Mouse (Mus musculus) ES-Bruce4 (cell line): ENCODE measurements around the gene Eif6. TPM values are rescaled to one million over a fixed set of nuclear protein-coding genes. Genes with fewer than 3 reads are reported as not detected.

Source experiments
- H3K27ac ChIP-seq: 2 replicates; pipeline ENCODE4 v1.5.1; 2012; ENCODE audit warnings: low read length, inconsistent platforms; ENCODE audit not compliant: insufficient read depth
- H3K27me3 ChIP-seq: 2 replicates; pipeline ENCODE4 v1.6.1; 2012; ENCODE audit warnings: mild to moderate bottlenecking, low read length, inconsistent platforms; ENCODE audit not compliant: control insufficient read depth, poor library complexity, insufficient read depth, severe bottlenecking
- H3K36me3 ChIP-seq: 2 replicates; pipeline ENCODE4 v1.6.1; 2012; ENCODE audit warnings: inconsistent platforms, mild to moderate bottlenecking, low read length, moderate library complexity; ENCODE audit not compliant: control insufficient read depth, poor library complexity, insufficient read depth, severe bottlenecking
- H3K4me1 ChIP-seq: one replicate; pipeline ENCODE4 v1.8.1; 2011; ENCODE audit warnings: low read length; ENCODE audit not compliant: control insufficient read depth, insufficient read depth
- H3K4me3 ChIP-seq: 2 replicates; pipeline ENCODE4 v1.5.1; 2011; ENCODE audit warnings: low read depth, mild to moderate bottlenecking, low read length
- H3K9ac ChIP-seq: 2 replicates; pipeline ENCODE4 v1.6.1; 2012; ENCODE audit warnings: low read depth, mild to moderate bottlenecking, inconsistent platforms; ENCODE audit not compliant: poor library complexity, severe bottlenecking
- H3K9me3 ChIP-seq: replicated peaks from 2 replicates; pipeline ENCODE4 v1.6.1; 2012; ENCODE audit warnings: mild to moderate bottlenecking, low read length, inconsistent platforms; ENCODE audit not compliant: control insufficient read depth, poor library complexity, insufficient read depth, severe bottlenecking
- CTCF ChIP-seq: IDR thresholded peaks from one replicate; pipeline ENCODE4 v1.8.1; 2011; ENCODE audit warnings: low read depth, low read length
- EP300 ChIP-seq: IDR thresholded peaks from 2 replicates; pipeline ENCODE4 v1.6.1; 2011; ENCODE audit warnings: low read depth, low read length; ENCODE audit not compliant: insufficient read depth
- POLR2A ChIP-seq: IDR thresholded peaks from one replicate; pipeline ENCODE4 v1.8.1; 2011; ENCODE audit warnings: low read length; ENCODE audit not compliant: insufficient read depth
- polyA plus RNA-seq: library from polyadenylated mRNA; stranded (reverse); fragments of >200 nt; gene quantifications from 2 replicates; pipeline ENCODE4 v1.2.4, GENCODE M21; 2011; ENCODE audit warnings: low read depth; ENCODE audit not compliant: missing spikeins, insufficient read depth, insufficient read length

The Eif6 gene
- polyA plus RNA-seq, 1 experiment, result 92.4 TPM

- Histone ChIP-seq H3K9me3 (no peaks in the 10 kb centered on the region), H3K9ac (no peak overlapping the region), H3K4me3 (no peak overlapping the region), H3K36me3 (no peaks in the 10 kb centered on the region), H3K4me1 (peaks cover 2% of the 10 kb centered on the region), H3K27me3 (peaks cover 11% of the 10 kb centered on the region), H3K27ac (no peak overlapping the region)
- TF ChIP-seq POLR2A (no peak), CTCF (no peak), EP300 (no peak)
These were observed 49.7 kb downstream of the Eif6 start for GRCm38 (mm10) chr2:155776824-155777687.

- TF ChIP-seq EP300, result no peak
- no peak for TF ChIP-seq CTCF
- no peak for TF ChIP-seq POLR2A
- H3K27me3 ChIP-seq, result peaks cover 11% of the 10 kb centered on the region
- H3K9ac ChIP-seq, result peak overlapping the region; percentile 87
These were observed 51.0 kb downstream of the Eif6 start for GRCm38 (mm10) chr2:155775685-155776263.

GRCm38 (mm10) chr2:155774927-155775684 is 51.6 kb downstream of the Eif6 start, which contains the start of gene Mmp24:
Gene Mmp24 (plus strand): TSS chr2:155775342.
- no peaks in the 10 kb centered on the region for H3K9me3 ChIP-seq
- H3K4me3 ChIP-seq, result peak within 1 kb of the TSS; percentile 65
- TF ChIP-seq EP300 (no peak), CTCF (no peak), POLR2A (no peak)
- H3K4me1 ChIP-seq, result peaks cover 2% of the 10 kb centered on the region
- H3K27me3 ChIP-seq, result peaks cover 11% of the 10 kb centered on the region
- peak within 1 kb of the TSS; percentile 87 for H3K9ac ChIP-seq
- H3K36me3 ChIP-seq, result no peaks in the 10 kb centered on the region
- H3K27ac ChIP-seq, result no peak within 1 kb of the TSS

More at GRCm38 (mm10) chr2:155775685-155776263, 51.0 kb downstream of the Eif6 start:
- Histone ChIP-seq H3K27ac (no peak overlapping the region), H3K4me3 (peak overlapping the region; percentile 65), H3K4me1 (peaks cover 2% of the 10 kb centered on the region), H3K36me3 (no peaks in the 10 kb centered on the region), H3K9me3 (no peaks in the 10 kb centered on the region)

GRCm38 (mm10) chr2:155774261-155774926 is 52.3 kb downstream of the Eif6 start:
- peaks cover 2% of the 10 kb centered on the region for H3K4me1 ChIP-seq
- no peaks in the 10 kb centered on the region for H3K9me3 ChIP-seq
- TF ChIP-seq CTCF, result no peak
- no peak for TF ChIP-seq POLR2A
- no peak for TF ChIP-seq EP300
- H3K27me3 ChIP-seq, result peaks cover 11% of the 10 kb centered on the region
- peak overlapping the region; percentile 57 for H3K4me3 ChIP-seq
- H3K36me3 ChIP-seq, result no peaks in the 10 kb centered on the region
- H3K27ac ChIP-seq, result no peak overlapping the region
- H3K9ac ChIP-seq, result peak overlapping the region; percentile 87

- Histone ChIP-seq H3K27ac (no peak overlapping the region), H3K36me3 (no peaks in the 10 kb centered on the region), H3K4me1 (peaks cover 2% of the 10 kb centered on the region), H3K4me3 (no peak overlapping the region), H3K27me3 (peaks cover 11% of the 10 kb centered on the region), H3K9me3 (no peaks in the 10 kb centered on the region), H3K9ac (no peak overlapping the region)
- TF ChIP-seq POLR2A, result no peak
- no peak for TF ChIP-seq EP300
- TF ChIP-seq CTCF, result no peak
These were observed 53.1 kb downstream of the Eif6 start for GRCm38 (mm10) chr2:155773664-155774063.

Other genes starting within 250 kb of the Eif6 start
- gene Gss, start 234.1 kb downstream of the Eif6 start, polyA plus RNA-seq, result 13.4 and 14.8 TPM in 2 replicates
- 0.70 and 1.0 TPM in 2 replicates for gene Myh7b, start 215.7 kb downstream of the Eif6 start, polyA plus RNA-seq
- gene Trpc4ap, start 134.5 kb downstream of the Eif6 start, polyA plus RNA-seq, result 80.0 and 81.2 TPM in 2 replicates
- 21.7 and 23.1 TPM in 2 replicates for gene Edem2, start 97.5 kb downstream of the Eif6 start, polyA plus RNA-seq
- gene Gm17581, start 91.1 kb downstream of the Eif6 start, polyA plus RNA-seq, result not detected in 2 replicates
- 4.7 and 6.6 TPM in 2 replicates for gene Procr, start 75.8 kb downstream of the Eif6 start, polyA plus RNA-seq
- 0.18 and 0.26 TPM in 2 replicates for gene Mmp24, start 51.6 kb downstream of the Eif6 start, polyA plus RNA-seq
- 10.1 and 11.2 TPM in 2 replicates for gene BC029722, start 7.5 kb downstream of the Eif6 start, polyA plus RNA-seq
- gene Fam83c, start 7.9 kb upstream of the Eif6 start, polyA plus RNA-seq, result 0.30 and 0.50 TPM in 2 replicates
- 65.2 and 71.2 TPM in 2 replicates for gene Uqcc1, start 103.4 kb upstream of the Eif6 start, polyA plus RNA-seq
- gene Gm15557, start 113.8 kb upstream of the Eif6 start, polyA plus RNA-seq, result not detected in 2 replicates
- not detected in 2 replicates for gene Gdf5, start 118.4 kb upstream of the Eif6 start, polyA plus RNA-seq
- gene Cep250, start 129.5 kb upstream of the Eif6 start, polyA plus RNA-seq, result 24.9 and 26.0 TPM in 2 replicates
- gene 6430550D23Rik, start 181.1 kb upstream of the Eif6 start, polyA plus RNA-seq, result 2.4 and 2.9 TPM in 2 replicates
- gene Ergic3, start 181.1 kb upstream of the Eif6 start, polyA plus RNA-seq, result 72.2 and 82.1 TPM in 2 replicates
- gene Fer1l4, start 226.0 kb upstream of the Eif6 start, polyA plus RNA-seq, result 0.87 TPM in 1 of 2 replicates, not detected in the other
- 3.8 and 6.1 TPM in 2 replicates for gene Spag4, start 238.2 kb upstream of the Eif6 start, polyA plus RNA-seq